Mouse (Mus musculus): Measurements from ENCODE around the gene Slc24a4. TPM values are rescaled to one million over a fixed set of nuclear protein-coding genes. Genes with fewer than 3 reads are reported as not detected.
"Not testable (repeated sequence)": the region's sequence is repeated elsewhere in the genome, so short reads cannot be mapped to it uniquely, and the experiment has no call there.

The Slc24a4 gene
- total RNA-seq, 2 experiments from 2014 or later: 1.0 to 2.0 TPM

GRCm38 (mm10) chr12:102153796-102154195 is 25.3 kb downstream of the Slc24a4 start:
- no peak for DNase-seq
- intact Hi-C loops (cut with DNase I): no loop called here

GRCm38 (mm10) chr12:102154815-102155214 is 26.3 kb downstream of the Slc24a4 start:
- intact Hi-C loops (cut with DNase I): no loop called here
- DNase-seq: no peak

GRCm38 (mm10) chr12:102164632-102165031 is 36.1 kb downstream of the Slc24a4 start:
- intact Hi-C loops (cut with DNase I): no loop called here
- no peak for DNase-seq

- DNase-seq: no peak
- intact Hi-C loops (cut with DNase I): no loop called here
Measured at GRCm38 (mm10) chr12:102166691-102167261, 38.2 kb downstream of the Slc24a4 start.

- intact Hi-C loops (cut with DNase I): no loop called here
- DNase-seq: no peak
Measured at GRCm38 (mm10) chr12:102167302-102167701, 38.8 kb downstream of the Slc24a4 start.

GRCm38 (mm10) chr12:102172746-102173145 is 44.2 kb downstream of the Slc24a4 start:
- no peak for DNase-seq
- intact Hi-C loops (cut with DNase I): no loop called here

- intact Hi-C loops (cut with DNase I): no loop called here
- no peak for DNase-seq
Measured at GRCm38 (mm10) chr12:102173345-102173744, 44.8 kb downstream of the Slc24a4 start.

GRCm38 (mm10) chr12:102180371-102181074 is 52.0 kb downstream of the Slc24a4 start:
- no peak for DNase-seq
- intact Hi-C loops (cut with DNase I): loop anchor here (5.0 kb wide), 2 partner anchors 183 to 207 kb away; no protein-coding TSS in a partner anchor

GRCm38 (mm10) chr12:102181799-102182357 is 53.3 kb downstream of the Slc24a4 start:
- DNase-seq: peak; percentile 67 to 82
- intact Hi-C loops (cut with DNase I): loop anchor here (5.0 kb wide), 2 partner anchors 185 to 205 kb away; no protein-coding TSS in a partner anchor

GRCm38 (mm10) chr12:102182621-102183020 is 54.1 kb downstream of the Slc24a4 start:
- intact Hi-C loops (cut with DNase I): loop anchor here (5.0 kb wide), 2 partner anchors 185 to 205 kb away; no protein-coding TSS in a partner anchor
- DNase-seq: no peak

GRCm38 (mm10) chr12:102183201-102183600 is 54.7 kb downstream of the Slc24a4 start:
- no peak for DNase-seq
- intact Hi-C loops (cut with DNase I): loop anchor here (5.0 kb wide), 2 partner anchors 186 to 204 kb away; no protein-coding TSS in a partner anchor

GRCm38 (mm10) chr12:102190820-102191219 is 62.3 kb downstream of the Slc24a4 start:
- intact Hi-C loops (cut with DNase I): no loop called here
- no peak for DNase-seq

GRCm38 (mm10) chr12:102201516-102201915 is 73.0 kb downstream of the Slc24a4 start:
- no peak for DNase-seq
- intact Hi-C loops (cut with DNase I): no loop called here

- intact Hi-C loops (cut with DNase I): no loop called here
- DNase-seq: peak; percentile 38 to 64
Measured at GRCm38 (mm10) chr12:102202901-102203300, 74.4 kb downstream of the Slc24a4 start.

GRCm38 (mm10) chr12:102206471-102206870 is 77.9 kb downstream of the Slc24a4 start:
- DNase-seq: no peak
- intact Hi-C loops (cut with DNase I): no loop called here

GRCm38 (mm10) chr12:102207245-102207644 is 78.7 kb downstream of the Slc24a4 start:
- DNase-seq: no peak
- intact Hi-C loops (cut with DNase I): no loop called here

GRCm38 (mm10) chr12:102210801-102211200 is 82.3 kb downstream of the Slc24a4 start:
- intact Hi-C loops (cut with DNase I): no loop called here
- DNase-seq: no peak

GRCm38 (mm10) chr12:102223404-102223803 is 94.9 kb downstream of the Slc24a4 start:
- DNase-seq: no peak
- intact Hi-C loops (cut with DNase I): no loop called here

GRCm38 (mm10) chr12:102224112-102224511 is 95.6 kb downstream of the Slc24a4 start:
- DNase-seq; intact Hi-C loops (cut with DNase I): not testable (repeated sequence)

- intact Hi-C loops (cut with DNase I): no loop called here
- no peak for DNase-seq
Measured at GRCm38 (mm10) chr12:102225165-102225564, 96.6 kb downstream of the Slc24a4 start.

- DNase-seq: no peak
- intact Hi-C loops (cut with DNase I): no loop called here
Measured at GRCm38 (mm10) chr12:102235551-102235950, 107.0 kb downstream of the Slc24a4 start.

- intact Hi-C loops (cut with DNase I): no loop called here
- DNase-seq: peak in 1 of 2 experiments; percentile 26
Measured at GRCm38 (mm10) chr12:102236317-102236716, 107.8 kb downstream of the Slc24a4 start.

Measured in heart, postnatal 14 days (tissue).